Mouse (Mus musculus) granulocyte monocyte progenitor cell, adult 5-6 weeks (primary cell): ENCODE data around the gene Ubb. TPM values are rescaled to one million over a fixed set of nuclear protein-coding genes. Genes with fewer than 3 reads are reported as not detected.
A peak's percentile ranks its signal among the peaks of the same experiment; 100 is the strongest.
"Not testable (repeated sequence)": the region's sequence is repeated elsewhere in the genome, so short reads cannot be mapped to it uniquely, and the experiment has no call there.

Experiments used
- ATAC-seq: replicated peaks from 2 replicates; pipeline ENCODE4 v1.8.0; 2016; ENCODE audit warnings: mild to moderate bottlenecking, moderate TSS enrichment, inconsistent platforms; ENCODE audit not compliant: poor library complexity, severe bottlenecking
- total RNA-seq, 2 experiments: library from RNA; stranded (forward) in 1 of 2; stranded (reverse) in 1 of 2; fragments of 200-712, 200-1000 nt in 1 of 2; fragments of >200 nt in 1 of 2; fragmentation: Nextera tagmentation in 1 of 2; gene quantifications; 2 replicates each; pipeline ENCODE4 v1.2.3; 2014 to 2017

The Ubb gene
- total RNA-seq (2014; fragmentation: Nextera tagmentation) (870 and 954 TPM in 2 replicates), total RNA-seq (2017) (1,051 and 1,247 TPM in 2 replicates)

GRCm38 (mm10) chr11:62550727-62551225 lies at the start of gene Ubb:
Gene Ubb, plus strand, starts transcription at chr11:62551171.
- peak; percentile 64 for ATAC-seq

- ATAC-seq: peak; percentile 52
These were observed 43.3 kb upstream of the Ubb start for GRCm38 (mm10) chr11:62507683-62508082.

GRCm38 (mm10) chr11:62508365-62508764 lies 42.6 kb upstream of the Ubb start:
- ATAC-seq: not testable (repeated sequence)

- not testable (repeated sequence) for ATAC-seq
These were observed 42.2 kb upstream of the Ubb start for GRCm38 (mm10) chr11:62508816-62509215.

GRCm38 (mm10) chr11:62509571-62509970 lies 41.4 kb upstream of the Ubb start:
- ATAC-seq: no peak

- ATAC-seq: no peak
These were observed 40.0 kb upstream of the Ubb start for GRCm38 (mm10) chr11:62510956-62511355.

- ATAC-seq: no peak
These were observed 39.3 kb upstream of the Ubb start for GRCm38 (mm10) chr11:62511444-62512202.

GRCm38 (mm10) chr11:62512529-62513080 lies 38.4 kb upstream of the Ubb start:
- ATAC-seq: peak; percentile 96

- ATAC-seq: no peak
These were observed 37.7 kb upstream of the Ubb start for GRCm38 (mm10) chr11:62513311-62513710.

- no peak for ATAC-seq
These were observed 32.0 kb upstream of the Ubb start for GRCm38 (mm10) chr11:62518991-62519390.

GRCm38 (mm10) chr11:62522283-62522682 lies 28.7 kb upstream of the Ubb start:
- ATAC-seq: no peak

- no peak for ATAC-seq
These were observed 13.9 kb upstream of the Ubb start for GRCm38 (mm10) chr11:62537089-62537488.

GRCm38 (mm10) chr11:62537590-62537989 lies 13.4 kb upstream of the Ubb start:
- ATAC-seq: no peak

GRCm38 (mm10) chr11:62538321-62539088 lies 12.5 kb upstream of the Ubb start:
- peak; percentile 39 for ATAC-seq

- ATAC-seq: peak; percentile 57
These were observed 11.7 kb upstream of the Ubb start, which contains the start of gene Cenpv for GRCm38 (mm10) chr11:62539089-62539890. Gene Cenpv, minus strand, starts transcription at chr11:62539261.

- no peak for ATAC-seq
These were observed 10.8 kb upstream of the Ubb start for GRCm38 (mm10) chr11:62540167-62540566.

GRCm38 (mm10) chr11:62540969-62541368 lies 10.0 kb upstream of the Ubb start:
- ATAC-seq: no peak

- peak; percentile 61 for ATAC-seq
These were observed 9.4 kb upstream of the Ubb start for GRCm38 (mm10) chr11:62541581-62541980.

GRCm38 (mm10) chr11:62543991-62544390 lies 7.0 kb upstream of the Ubb start:
- ATAC-seq: no peak

- ATAC-seq: peak; percentile 10; the same call in 1 of the 2 replicates
These were observed 1.2 kb upstream of the Ubb start for GRCm38 (mm10) chr11:62549782-62550181.
